Comparison of ENCODE assay signal across 36 mouse cellular contexts in genomic region chr1:103372811-103373210, GRCm38 (mm10).
"Had no signal": no experiment of that assay in that cellular context is flagged by ENCODE, and none has a peak within 500 bp of the region (broad histone marks: within the 10 kb centered on the region; RNA-seq: fewer than 3 reads in every experiment).

No protein-coding gene starts in this region.

- DNase-seq: heart, postnatal 10 days; heart, postnatal 14 days; heart, postnatal 36 days; heart, postnatal 4 days; kidney, adult 11 months; kidney, adult 18-20 months; kidney, adult 2 months; kidney, adult 8-10 months; kidney, adult 9 months; kidney, postnatal 10 days; kidney, postnatal 14 days; kidney, postnatal 25 days; kidney, postnatal 36 days; kidney, postnatal 4 days; layer of hippocampus, adult 9-11 months; layer of hippocampus, postnatal 36 days had no signal

- H3K36me3 ChIP-seq: heart, embryonic 10.5 days; heart, embryonic 12.5 days; heart, embryonic 13.5 days; heart, embryonic 15.5 days; hindbrain, embryonic 10.5 days; hindbrain, embryonic 12.5 days; hindbrain, embryonic 13.5 days; hindbrain, embryonic 15.5 days; intestine, embryonic 15.5 days; kidney, embryonic 15.5 days had no signal

- ATAC-seq: hindbrain, embryonic 16.5 days; hindbrain, postnatal 0 days; inflammation-experienced regulatory T-cells, adult 6 months; intestine, embryonic 15.5 days; intestine, embryonic 16.5 days; intestine, postnatal 0 days had no signal

- H3K9me3 ChIP-seq: heart, embryonic 10.5 days; heart, embryonic 15.5 days; hindbrain, embryonic 10.5 days; hindbrain, embryonic 12.5 days; hindbrain, embryonic 13.5 days; hindbrain, embryonic 15.5 days; intestine, embryonic 15.5 days; kidney, embryonic 15.5 days had no signal

- H3K27me3 ChIP-seq: heart, embryonic 12.5 days; heart, embryonic 13.5 days; heart, embryonic 15.5 days; hindbrain, embryonic 12.5 days; hindbrain, embryonic 13.5 days; hindbrain, embryonic 15.5 days; intestine, embryonic 15.5 days; kidney, embryonic 15.5 days had no signal

- H3K9ac ChIP-seq: heart, embryonic 12.5 days; heart, embryonic 13.5 days; heart, embryonic 15.5 days; hindbrain, embryonic 12.5 days; hindbrain, embryonic 13.5 days; hindbrain, embryonic 14.5 days; hindbrain, embryonic 15.5 days; intestine, embryonic 15.5 days; kidney, embryonic 15.5 days had no signal

- H3K27ac ChIP-seq: heart, embryonic 10.5 days; heart, embryonic 13.5 days; heart, embryonic 15.5 days; hindbrain, embryonic 10.5 days; hindbrain, embryonic 12.5 days; hindbrain, embryonic 13.5 days; hindbrain, embryonic 14.5 days; hindbrain, embryonic 15.5 days; hindbrain, postnatal 0 days; intestine, embryonic 15.5 days; kidney, embryonic 15.5 days; kidney, postnatal 0 days; layer of hippocampus, adult 2 months; left cerebral cortex, adult 2 months had no signal

- H3K4me3 ChIP-seq: heart, embryonic 10.5 days; heart, embryonic 12.5 days; heart, embryonic 13.5 days; heart, embryonic 15.5 days; hindbrain, embryonic 10.5 days; hindbrain, embryonic 12.5 days; hindbrain, embryonic 13.5 days; hindbrain, embryonic 15.5 days; intestine, embryonic 15.5 days; kidney, embryonic 15.5 days; layer of hippocampus, adult 2 months; left cerebral cortex, adult 2 months had no signal

- H3K4me2 ChIP-seq: heart, embryonic 11.5 days; heart, embryonic 12.5 days; heart, embryonic 13.5 days; heart, embryonic 15.5 days; hindbrain, embryonic 12.5 days; hindbrain, embryonic 13.5 days; hindbrain, embryonic 14.5 days; hindbrain, embryonic 15.5 days; intestine, embryonic 15.5 days; kidney, embryonic 15.5 days had no signal

- H3K4me1 ChIP-seq: heart, embryonic 10.5 days; heart, embryonic 12.5 days; heart, embryonic 13.5 days; heart, embryonic 15.5 days; hindbrain, embryonic 10.5 days; hindbrain, embryonic 12.5 days; hindbrain, embryonic 13.5 days; hindbrain, embryonic 15.5 days; intestine, embryonic 15.5 days; kidney, embryonic 15.5 days had no signal
